Mouse (Mus musculus) lung, postnatal 0 days (tissue): ENCODE measurements at regions not wholly inside any gene's neighbourhood (a gene's known extent, or its start where the extent isn't known, plus 50 kb on each side); places are given as distances from the start of the nearest gene placed in this dataset.

Experiments
- CTCF ChIP-seq: IDR thresholded peaks from 2 replicates; pipeline ENCODE4 v1.5.1; 2016; ENCODE audit warnings: antibody characterized with exemption, mild to moderate bottlenecking
- EP300 ChIP-seq: IDR thresholded peaks from 2 replicates; pipeline ENCODE4 v1.6.1; 2016; ENCODE audit warnings: antibody characterized with exemption, mild to moderate bottlenecking, control low read depth

GRCm38 (mm10) chr12:97888291-97888800 lies 370.9 kb downstream of the Galc start:
- TF ChIP-seq CTCF (no peak), EP300 (no peak)
